Mouse (Mus musculus) liver, embryonic 12.5 days (tissue): ENCODE data around the gene Uqcc2. TPM values are rescaled to one million over a fixed set of nuclear protein-coding genes. Genes with fewer than 3 reads are reported as not detected.

ENCODE experiments used
- ATAC-seq: fragments of 200-750 bp; cut with Nextera tagmentation; 2 replicates; pipeline ENCODE4 v1.8.0; 2017; ENCODE audit warnings: moderate number of reproducible peaks, mild to moderate bottlenecking, moderate library complexity
- H3K27ac ChIP-seq: fragments of 300-500 bp; sonication (generic); 2 replicates; pipeline ENCODE4 v1.5.1; 2016; ENCODE audit warnings: mild to moderate bottlenecking
- H3K27me3 ChIP-seq: fragments of 300-500 bp; sonication (generic); replicated peaks from 2 replicates; pipeline ENCODE4 v1.6.1; 2016; ENCODE audit warnings: mild to moderate bottlenecking, moderate library complexity
- H3K36me3 ChIP-seq: fragments of 300-500 bp; sonication (generic); 2 replicates; pipeline ENCODE4 v1.6.1; 2016; ENCODE audit warnings: mild to moderate bottlenecking, moderate library complexity
- H3K4me1 ChIP-seq: fragments of 300-500 bp; sonication (generic); 2 replicates; pipeline ENCODE4 v1.6.1; 2016
- H3K4me2 ChIP-seq: fragments of 300-500 bp; sonication (generic); 2 replicates; pipeline ENCODE4 v1.6.1; 2016; ENCODE audit warnings: mild to moderate bottlenecking, moderate library complexity
- H3K4me3 ChIP-seq: fragments of 300-500 bp; sonication (generic); 2 replicates; pipeline ENCODE4 v1.5.1; 2016; ENCODE audit warnings: mild to moderate bottlenecking, moderate library complexity
- H3K9ac ChIP-seq: fragments of 300-500 bp; sonication (generic); 2 replicates; pipeline ENCODE4 v1.6.1; 2016; ENCODE audit warnings: mild to moderate bottlenecking, moderate library complexity
- H3K9me3 ChIP-seq: fragments of 300-500 bp; sonication (generic); replicated peaks from 2 replicates; pipeline ENCODE4 v1.6.1; 2016; ENCODE audit warnings: mild to moderate bottlenecking, moderate library complexity
- WGBS: fragments of 180-500 bp; shearing (Covaris S2); methylation state at CpG from one replicate; pipeline ENCODE4 v1.1.7; 2016; ENCODE audit not compliant: insufficient replicate concordance; 5-methylcytosine and 5-hydroxymethylcytosine counted together
- polyA plus RNA-seq: library from polyadenylated mRNA; unstranded; fragments of >200 nt; fragmentation: Nextera tagmentation; extraction: Ambion mirVana; gene quantifications from 2 replicates; pipeline ENCODE4 v1.2.1, GENCODE M21; 2016

Gene Uqcc2
- polyA plus RNA-seq, 1 experiment from 2014 or later = 262 TPM

GRCm38 (mm10) chr17:27120561-27121024, 13.1 kb downstream of the Uqcc2 start:
- no peak for ATAC-seq
- no peaks in the 10 kb centered on the region for H3K9me3 ChIP-seq
- peaks cover 45% of the 10 kb centered on the region for H3K4me1 ChIP-seq
- peaks cover 51% of the 10 kb centered on the region for H3K36me3 ChIP-seq
- no peak overlapping the region for H3K27ac ChIP-seq
- H3K9ac ChIP-seq = no peak overlapping the region
- WGBS = 23% methylated on average over 18 of the region's 18 CpGs
- no peak overlapping the region for H3K4me3 ChIP-seq
- no peak overlapping the region for H3K4me2 ChIP-seq
- H3K27me3 ChIP-seq = no peaks in the 10 kb centered on the region

GRCm38 (mm10) chr17:27119954-27120353, 13.8 kb downstream of the Uqcc2 start:
- Histone ChIP-seq H3K4me3 (no peak overlapping the region), H3K27me3 (no peaks in the 10 kb centered on the region), H3K4me1 (peaks cover 40% of the 10 kb centered on the region), H3K9me3 (no peaks in the 10 kb centered on the region), H3K27ac (no peak overlapping the region), H3K4me2 (no peak overlapping the region), H3K36me3 (peaks cover 45% of the 10 kb centered on the region), H3K9ac (no peak overlapping the region)
- ATAC-seq = no peak
- WGBS = 66% methylated on average over 8 of the region's 8 CpGs

GRCm38 (mm10) chr17:27119540-27119895, 14.2 kb downstream of the Uqcc2 start:
- ATAC-seq = no peak
- peaks cover 41% of the 10 kb centered on the region for H3K36me3 ChIP-seq
- WGBS = 73% methylated on average over 4 of the region's 4 CpGs

GRCm38 (mm10) chr17:27118676-27119539, 14.8 kb downstream of the Uqcc2 start:
- H3K4me2 ChIP-seq = no peak overlapping the region
- H3K36me3 ChIP-seq = peaks cover 37% of the 10 kb centered on the region
- 57% methylated on average over 25 of the region's 25 CpGs for WGBS
- no peak overlapping the region for H3K9ac ChIP-seq
- H3K27me3 ChIP-seq = no peaks in the 10 kb centered on the region
- H3K4me1 ChIP-seq = peaks cover 30% of the 10 kb centered on the region
- no peak overlapping the region for H3K27ac ChIP-seq
- ATAC-seq = no peak
- no peak overlapping the region for H3K4me3 ChIP-seq
- no peaks in the 10 kb centered on the region for H3K9me3 ChIP-seq

More at GRCm38 (mm10) chr17:27119540-27119895, 14.2 kb downstream of the Uqcc2 start:
- Histone ChIP-seq H3K4me1 (peaks cover 36% of the 10 kb centered on the region), H3K27me3 (no peaks in the 10 kb centered on the region), H3K4me2 (no peak overlapping the region), H3K4me3 (no peak overlapping the region), H3K9me3 (no peaks in the 10 kb centered on the region), H3K27ac (no peak overlapping the region), H3K9ac (no peak overlapping the region)

- 76% methylated on average over 7 of the region's 7 CpGs for whole genome bisulfite sequencing
- no peak overlapping the region for H3K4me2 ChIP-seq
- no peak overlapping the region for H3K27ac ChIP-seq
- H3K4me1 ChIP-seq = no peaks in the 10 kb centered on the region
- no peak overlapping the region for H3K9ac ChIP-seq
- no peak for ATAC-seq
- no peaks in the 10 kb centered on the region for H3K9me3 ChIP-seq
- H3K36me3 ChIP-seq = peaks cover 6% of the 10 kb centered on the region
- H3K4me3 ChIP-seq = no peak overlapping the region
- H3K27me3 ChIP-seq = no peaks in the 10 kb centered on the region
Observed at GRCm38 (mm10) chr17:27110072-27110471, 23.6 kb downstream of the Uqcc2 start.

- no peak for ATAC-seq
- no peak overlapping the region for H3K4me2 ChIP-seq
- no peak overlapping the region for H3K9ac ChIP-seq
- no peaks in the 10 kb centered on the region for H3K9me3 ChIP-seq
- no peak overlapping the region for H3K4me3 ChIP-seq
- H3K27ac ChIP-seq = no peak overlapping the region
- no peaks in the 10 kb centered on the region for H3K27me3 ChIP-seq
- H3K4me1 ChIP-seq = no peaks in the 10 kb centered on the region
- no peaks in the 10 kb centered on the region for H3K36me3 ChIP-seq
- WGBS = 65% methylated on average over 6 of the region's 6 CpGs
Observed at GRCm38 (mm10) chr17:27107936-27108335, 25.8 kb downstream of the Uqcc2 start.

- H3K27ac ChIP-seq = no peak overlapping the region
- H3K4me1 ChIP-seq = no peaks in the 10 kb centered on the region
- no peak overlapping the region for H3K4me2 ChIP-seq
- 70% methylated on average over 9 of the region's 9 CpGs for WGBS
- ATAC-seq = no peak
- H3K9me3 ChIP-seq = no peaks in the 10 kb centered on the region
- H3K9ac ChIP-seq = no peak overlapping the region
- H3K27me3 ChIP-seq = no peaks in the 10 kb centered on the region
- H3K36me3 ChIP-seq = no peaks in the 10 kb centered on the region
- no peak overlapping the region for H3K4me3 ChIP-seq
Observed at GRCm38 (mm10) chr17:27106745-27107144, 27.0 kb downstream of the Uqcc2 start.

GRCm38 (mm10) chr17:27105698-27106470, 27.8 kb downstream of the Uqcc2 start:
- Histone ChIP-seq H3K4me1 (no peaks in the 10 kb centered on the region), H3K9me3 (no peaks in the 10 kb centered on the region), H3K9ac (no peak overlapping the region), H3K36me3 (no peaks in the 10 kb centered on the region), H3K4me2 (no peak overlapping the region), H3K27ac (no peak overlapping the region), H3K27me3 (no peaks in the 10 kb centered on the region), H3K4me3 (no peak overlapping the region)
- 63% methylated on average over 15 of the region's 18 CpGs for WGBS
- ATAC-seq = no peak

- WGBS = 73% methylated on average over 5 of the region's 5 CpGs
- Histone ChIP-seq H3K4me2 (no peak overlapping the region), H3K9ac (no peak overlapping the region), H3K4me1 (no peaks in the 10 kb centered on the region), H3K36me3 (no peaks in the 10 kb centered on the region), H3K9me3 (no peaks in the 10 kb centered on the region), H3K27ac (no peak overlapping the region), H3K4me3 (no peak overlapping the region), H3K27me3 (0 out of 2 replicates have a peak, but pooled peaks cover 4% of the 10 kb centered on the region)
- no peak for ATAC-seq
Observed at GRCm38 (mm10) chr17:27101675-27102074, 32.0 kb downstream of the Uqcc2 start.

GRCm38 (mm10) chr17:27095690-27096089, 38.0 kb downstream of the Uqcc2 start:
- 40% methylated on average over 13 of the region's 13 CpGs for WGBS
- no peak for ATAC-seq
- H3K4me2 ChIP-seq = no peak overlapping the region
- no peak overlapping the region for H3K9ac ChIP-seq
- H3K27ac ChIP-seq = no peak overlapping the region
- no peaks in the 10 kb centered on the region for H3K9me3 ChIP-seq
- H3K4me1 ChIP-seq = no peaks in the 10 kb centered on the region
- H3K4me3 ChIP-seq = no peak overlapping the region
- H3K27me3 ChIP-seq = peaks cover 4% of the 10 kb centered on the region; the same call in 1 of the 2 replicates
- H3K36me3 ChIP-seq = 0 out of 2 replicates have a peak, but pooled peaks cover 5% of the 10 kb centered on the region

- Histone ChIP-seq H3K9ac (no peak overlapping the region), H3K27me3 (no peaks in the 10 kb centered on the region; the same call in 1 of the 2 replicates), H3K9me3 (no peaks in the 10 kb centered on the region), H3K4me2 (no peak overlapping the region), H3K27ac (no peak overlapping the region), H3K36me3 (0 out of 2 replicates have a peak, but pooled peaks cover 5% of the 10 kb centered on the region), H3K4me3 (no peak overlapping the region), H3K4me1 (0 out of 2 replicates have a peak, but pooled peaks cover 5% of the 10 kb centered on the region)
- ATAC-seq = no peak
- 68% methylated on average over 9 of the region's 9 CpGs for WGBS
Observed at GRCm38 (mm10) chr17:27090068-27090467, 43.6 kb downstream of the Uqcc2 start.

GRCm38 (mm10) chr17:27087426-27087825, 46.3 kb downstream of the Uqcc2 start:
- H3K9me3 ChIP-seq = no peaks in the 10 kb centered on the region
- H3K4me3 ChIP-seq = no peak overlapping the region
- H3K27ac ChIP-seq = no peak overlapping the region
- H3K36me3 ChIP-seq = 0 out of 2 replicates have a peak, but pooled peaks cover 5% of the 10 kb centered on the region
- H3K4me2 ChIP-seq = no peak overlapping the region
- 32% methylated on average over 12 of the region's 12 CpGs for WGBS
- no peak overlapping the region for H3K9ac ChIP-seq
- 0 out of 2 replicates have a peak, but pooled peaks have one; percentile 20 for ATAC-seq
- peaks cover 20% of the 10 kb centered on the region for H3K4me1 ChIP-seq
- H3K27me3 ChIP-seq = no peaks in the 10 kb centered on the region
